Mouse (Mus musculus) thymus, adult 2 months (tissue): ENCODE data around the gene Scd1.

Source experiments
- CTCF ChIP-seq: fragments of 200-500 bp; IDR thresholded peaks from 2 replicates; pipeline ENCODE4 v1.5.1; 2012; ENCODE audit warnings: mild to moderate bottlenecking, control low read depth, low read length, moderate library complexity, borderline replicate concordance; ENCODE audit not compliant: control insufficient read depth, poor library complexity, insufficient read depth; ENCODE audit errors: extremely low read depth
- POLR2A ChIP-seq: fragments of 200-500 bp; IDR thresholded peaks from 2 replicates; pipeline ENCODE4 v1.6.1; 2012; ENCODE audit warnings: mild to moderate bottlenecking, low read length, control low read depth, moderate library complexity; ENCODE audit not compliant: control insufficient read depth, poor library complexity, insufficient read depth; ENCODE audit errors: extremely low read depth

DNA sequence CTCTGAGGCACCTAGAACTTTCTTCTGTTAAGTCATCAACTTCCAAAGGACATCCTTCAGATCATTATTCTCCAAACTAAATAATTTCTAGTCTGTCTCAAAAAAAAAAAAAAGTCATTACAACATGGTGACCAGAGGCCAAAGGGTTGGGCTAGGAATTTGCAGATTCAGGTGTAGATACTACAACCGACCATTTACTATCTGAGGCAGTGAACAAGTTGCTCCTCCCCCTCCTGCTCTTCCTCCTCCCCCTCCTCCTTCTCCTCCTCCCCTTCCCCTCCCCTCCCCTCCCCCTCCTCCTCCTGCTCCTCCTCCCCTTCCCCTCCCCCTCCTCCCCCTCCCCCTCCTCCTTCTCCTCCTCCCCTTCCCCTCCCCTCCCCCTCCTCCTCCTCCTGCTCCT lies 20.0 kb upstream of the Scd1 start:
- TF ChIP-seq POLR2A (no peak), CTCF (no peak)
